Mouse (Mus musculus) lung, postnatal 25 days (tissue): ENCODE measurements around the gene Rnf43.

Experiments
- DNase-seq: peaks from one replicate; pipeline ENCODE4 v3.0.0; 2022; ENCODE audit warnings: low spot score

Gene Rnf43

GRCm38 (mm10) chr11:87662407-87662806 is at the start of gene Rnf43:
Gene Rnf43, plus strand, starts transcription at chr11:87662722.
- peak; percentile 94 for DNase-seq

GRCm38 (mm10) chr11:87613972-87614371 is 48.5 kb upstream of the Rnf43 start:
- DNase-seq = no peak

- DNase-seq = no peak
These were observed 47.0 kb upstream of the Rnf43 start for GRCm38 (mm10) chr11:87615551-87615950.

- DNase-seq = no peak
These were observed 46.6 kb upstream of the Rnf43 start for GRCm38 (mm10) chr11:87615952-87616351.

- DNase-seq = no peak
These were observed 45.6 kb upstream of the Rnf43 start, which contains the start of gene Hsf5 for GRCm38 (mm10) chr11:87616790-87617474. Gene Hsf5, plus strand, starts transcription at chr11:87617164.

- DNase-seq = no peak
These were observed 44.9 kb upstream of the Rnf43 start for GRCm38 (mm10) chr11:87617606-87618005.

GRCm38 (mm10) chr11:87623160-87623559 is 39.4 kb upstream of the Rnf43 start:
- no peak for DNase-seq

GRCm38 (mm10) chr11:87629859-87630258 is 32.7 kb upstream of the Rnf43 start:
- DNase-seq = peak; percentile 52

GRCm38 (mm10) chr11:87638793-87639192 is 23.7 kb upstream of the Rnf43 start:
- no peak for DNase-seq

- peak; percentile 65 for DNase-seq
These were observed 23.3 kb upstream of the Rnf43 start for GRCm38 (mm10) chr11:87639206-87639605.

- DNase-seq = no peak
These were observed 19.7 kb upstream of the Rnf43 start for GRCm38 (mm10) chr11:87642865-87643264.

GRCm38 (mm10) chr11:87654693-87655092 is 7.8 kb upstream of the Rnf43 start:
- DNase-seq = no peak

- DNase-seq = peak; percentile 38
These were observed 3.3 kb upstream of the Rnf43 start for GRCm38 (mm10) chr11:87659216-87659615.

- no peak for DNase-seq
These were observed 300 bp downstream of the Rnf43 start for GRCm38 (mm10) chr11:87662822-87663221.

- no peak for DNase-seq
These were observed 1.4 kb downstream of the Rnf43 start for GRCm38 (mm10) chr11:87663948-87664347.

GRCm38 (mm10) chr11:87664521-87664920 is 2.0 kb downstream of the Rnf43 start:
- DNase-seq = no peak

GRCm38 (mm10) chr11:87665224-87665623 is 2.7 kb downstream of the Rnf43 start:
- DNase-seq = no peak

GRCm38 (mm10) chr11:87665658-87666057 is 3.1 kb downstream of the Rnf43 start:
- DNase-seq = no peak

GRCm38 (mm10) chr11:87666256-87667035 is 3.9 kb downstream of the Rnf43 start:
- DNase-seq = no peak

- DNase-seq = no peak
These were observed 4.9 kb downstream of the Rnf43 start for GRCm38 (mm10) chr11:87667107-87668090.

- DNase-seq = no peak
These were observed 10.8 kb downstream of the Rnf43 start for GRCm38 (mm10) chr11:87673282-87673681.

GRCm38 (mm10) chr11:87675606-87676005 is 13.1 kb downstream of the Rnf43 start:
- no peak for DNase-seq
